Mouse (Mus musculus) left cerebral cortex, postnatal 10 days (tissue): ENCODE data around the gene BC024978. TPM values are rescaled to one million over a fixed set of nuclear protein-coding genes. Genes with fewer than 3 reads are reported as not detected.
A peak's percentile ranks its signal among the peaks of the same experiment; 100 is the strongest.

Experiments
- DNase-seq, 2 experiments: peaks; one replicate each; pipeline ENCODE4 v3.0.0; 2021 to 2022; ENCODE audit warnings: low spot score in 2 of 2, mixed read lengths in 1 of 2; ENCODE audit errors: extremely low spot score in 1 of 2
- intact Hi-C: fragments of 180-260 bp; cut with DNase I; formaldehyde crosslinking; loops from one replicate; pipeline ENCODE4 v1.15.1; 2025
- total RNA-seq, 2 experiments: library from RNA; stranded (reverse); gene quantifications; 2 replicates each; pipeline ENCODE4 v1.2.3; 2021

The BC024978 gene
- total RNA-seq, 2 experiments from 2014 or later: 19.7 to 21.5 TPM

GRCm38 (mm10) chr7:27168371-27168770, 27.2 kb upstream of the BC024978 start:
- intact Hi-C loops: no loop called here

GRCm38 (mm10) chr7:27170981-27171380, 24.6 kb upstream of the BC024978 start:
- intact Hi-C loops: no loop called here
- no peak for DNase-seq

More at GRCm38 (mm10) chr7:27168371-27168770, 27.2 kb upstream of the BC024978 start:
- DNase-seq: peak in 1 of 2 experiments; percentile 38

- intact Hi-C loops: no loop called here
Measured at GRCm38 (mm10) chr7:27174496-27174895, 21.1 kb upstream of the BC024978 start.

GRCm38 (mm10) chr7:27174896-27175295, 20.7 kb upstream of the BC024978 start:
- intact Hi-C loops: no loop called here
- no peak for DNase-seq

More at GRCm38 (mm10) chr7:27174496-27174895, 21.1 kb upstream of the BC024978 start:
- peak in 1 of 2 experiments; percentile 42 for DNase-seq

GRCm38 (mm10) chr7:27177942-27178323, 17.6 kb upstream of the BC024978 start:
- no peak for DNase-seq
- intact Hi-C loops: no loop called here

- DNase-seq: peak; percentile 99 to 100
- intact Hi-C loops: no loop called here
Measured at GRCm38 (mm10) chr7:27178324-27179216, 17.0 kb upstream of the BC024978 start, which contains the start of gene Rab4b. Gene Rab4b, minus strand, starts transcription at chr7:27178896.

GRCm38 (mm10) chr7:27179217-27179918, 16.2 kb upstream of the BC024978 start:
- DNase-seq: no peak
- intact Hi-C loops: no loop called here

- peak in 1 of 2 experiments; percentile 50 for DNase-seq
- intact Hi-C loops: no loop called here
Measured at GRCm38 (mm10) chr7:27180036-27180435, 15.5 kb upstream of the BC024978 start.

- intact Hi-C loops: no loop called here
- DNase-seq: no peak
Measured at GRCm38 (mm10) chr7:27180837-27181695, 14.5 kb upstream of the BC024978 start, which contains the start of the genes Gm21983 and Mia. Gene Gm21983, minus strand, starts transcription at chr7:27181086. Gene Mia, minus strand, starts transcription at chr7:27181157.

- intact Hi-C loops: no loop called here
- no peak for DNase-seq
Measured at GRCm38 (mm10) chr7:27182498-27182897, 13.1 kb upstream of the BC024978 start.

GRCm38 (mm10) chr7:27184964-27185363, 10.6 kb upstream of the BC024978 start:
- DNase-seq: no peak
- intact Hi-C loops: no loop called here

GRCm38 (mm10) chr7:27185986-27186385, 9.6 kb upstream of the BC024978 start:
- no peak for DNase-seq
- intact Hi-C loops: no loop called here

- DNase-seq: no peak
- intact Hi-C loops: no loop called here
Measured at GRCm38 (mm10) chr7:27189271-27189931, 6.2 kb upstream of the BC024978 start.

GRCm38 (mm10) chr7:27192434-27192833, 3.1 kb upstream of the BC024978 start:
- intact Hi-C loops: no loop called here
- no peak for DNase-seq

- no peak for DNase-seq
- intact Hi-C loops: no loop called here
Measured at GRCm38 (mm10) chr7:27193731-27194130, 1.9 kb upstream of the BC024978 start.

- intact Hi-C loops: no loop called here
- no peak for DNase-seq
Measured at GRCm38 (mm10) chr7:27197136-27197535, 1.6 kb downstream of the BC024978 start.

GRCm38 (mm10) chr7:27197634-27198033, 2.1 kb downstream of the BC024978 start:
- intact Hi-C loops: no loop called here
- no peak for DNase-seq

GRCm38 (mm10) chr7:27198355-27198754, 2.8 kb downstream of the BC024978 start:
- intact Hi-C loops: no loop called here
- no peak for DNase-seq
